Mouse (Mus musculus): Measurements from ENCODE around the gene Ttc39d.
"Not testable (repeated sequence)": the region's sequence is repeated elsewhere in the genome, so short reads cannot be mapped to it uniquely, and the experiment has no call there.

The Ttc39d gene

GRCm38 (mm10) chr17:80206671-80207581, at the start of gene Ttc39d, which contains the start of gene Srsf7:
Gene Ttc39d (plus strand): TSS chr17:80207460.
Gene Srsf7 (minus strand): TSS chr17:80207307.
- DNase-seq = peak; percentile 97

GRCm38 (mm10) chr17:80157489-80157888, 49.8 kb upstream of the Ttc39d start:
- DNase-seq = no peak

GRCm38 (mm10) chr17:80160454-80160853, 46.8 kb upstream of the Ttc39d start:
- peak; percentile 80 for DNase-seq

- no peak for DNase-seq
Measured at GRCm38 (mm10) chr17:80163991-80164390, 43.3 kb upstream of the Ttc39d start.

GRCm38 (mm10) chr17:80165741-80166140, 41.5 kb upstream of the Ttc39d start:
- peak; percentile 91 for DNase-seq

- DNase-seq = peak; percentile 71
Measured at GRCm38 (mm10) chr17:80166346-80166745, 40.9 kb upstream of the Ttc39d start.

GRCm38 (mm10) chr17:80167436-80167835, 39.8 kb upstream of the Ttc39d start:
- no peak for DNase-seq

GRCm38 (mm10) chr17:80167851-80168251, 39.4 kb upstream of the Ttc39d start:
- peak; percentile 45 for DNase-seq

- peak; percentile 79 for DNase-seq
Measured at GRCm38 (mm10) chr17:80168425-80169182, 38.7 kb upstream of the Ttc39d start.

GRCm38 (mm10) chr17:80169792-80170191, 37.5 kb upstream of the Ttc39d start:
- DNase-seq = no peak

- no peak for DNase-seq
Measured at GRCm38 (mm10) chr17:80170951-80171350, 36.3 kb upstream of the Ttc39d start.

GRCm38 (mm10) chr17:80171948-80172347, 35.3 kb upstream of the Ttc39d start:
- DNase-seq = no peak

- DNase-seq = no peak
Measured at GRCm38 (mm10) chr17:80172761-80173160, 34.5 kb upstream of the Ttc39d start.

GRCm38 (mm10) chr17:80173708-80174107, 33.6 kb upstream of the Ttc39d start:
- DNase-seq = no peak

GRCm38 (mm10) chr17:80174146-80174545, 33.1 kb upstream of the Ttc39d start:
- no peak for DNase-seq

- no peak for DNase-seq
Measured at GRCm38 (mm10) chr17:80174699-80175385, 32.4 kb upstream of the Ttc39d start.

- DNase-seq = no peak
Measured at GRCm38 (mm10) chr17:80175386-80175739, 31.9 kb upstream of the Ttc39d start.

- DNase-seq = no peak
Measured at GRCm38 (mm10) chr17:80175966-80176365, 31.3 kb upstream of the Ttc39d start.

GRCm38 (mm10) chr17:80178846-80179245, 28.4 kb upstream of the Ttc39d start:
- not testable (repeated sequence) for DNase-seq

GRCm38 (mm10) chr17:80179959-80180358, 27.3 kb upstream of the Ttc39d start:
- DNase-seq = peak; percentile 69

- DNase-seq = no peak
Measured at GRCm38 (mm10) chr17:80180468-80180867, 26.8 kb upstream of the Ttc39d start.

GRCm38 (mm10) chr17:80183615-80184014, 23.6 kb upstream of the Ttc39d start:
- DNase-seq = no peak

- no peak for DNase-seq
Measured at GRCm38 (mm10) chr17:80193075-80193474, 14.2 kb upstream of the Ttc39d start.

Data from layer of hippocampus, adult 9-11 months (tissue).